Mouse (Mus musculus) thymus, postnatal 0 days (tissue): ENCODE measurements at regions not wholly inside any gene's neighbourhood (a gene's known extent, or its start where the extent isn't known, plus 50 kb on each side); places are given as distances from the start of the nearest gene placed in this dataset.

ENCODE experiments used
- DNase-seq: peaks from one replicate; pipeline ENCODE4 v3.0.0-alpha.2; 2015; ENCODE audit warnings: low spot score

DNA sequence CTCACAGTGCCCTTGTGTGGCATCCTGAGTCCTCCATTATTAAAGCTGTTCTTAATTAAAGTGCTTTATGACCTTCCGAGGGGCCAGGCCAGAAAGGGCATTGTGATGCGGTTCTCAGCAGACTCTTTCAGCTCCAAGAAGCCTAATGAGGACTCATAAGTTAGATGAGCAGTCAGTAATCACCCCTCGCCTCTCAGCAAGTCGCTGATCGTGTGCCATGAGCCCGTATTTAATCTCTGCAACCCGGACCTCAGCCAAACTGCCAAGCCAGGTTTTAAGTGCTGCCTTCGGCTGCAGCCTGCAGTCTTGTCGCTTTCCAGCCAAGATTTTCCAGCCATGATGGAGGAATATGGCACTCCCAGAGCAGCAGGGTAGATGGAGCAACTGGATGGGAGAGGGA, 56.1 kb upstream of the Rbfox1 start:
- DNase-seq: no peak

DNA sequence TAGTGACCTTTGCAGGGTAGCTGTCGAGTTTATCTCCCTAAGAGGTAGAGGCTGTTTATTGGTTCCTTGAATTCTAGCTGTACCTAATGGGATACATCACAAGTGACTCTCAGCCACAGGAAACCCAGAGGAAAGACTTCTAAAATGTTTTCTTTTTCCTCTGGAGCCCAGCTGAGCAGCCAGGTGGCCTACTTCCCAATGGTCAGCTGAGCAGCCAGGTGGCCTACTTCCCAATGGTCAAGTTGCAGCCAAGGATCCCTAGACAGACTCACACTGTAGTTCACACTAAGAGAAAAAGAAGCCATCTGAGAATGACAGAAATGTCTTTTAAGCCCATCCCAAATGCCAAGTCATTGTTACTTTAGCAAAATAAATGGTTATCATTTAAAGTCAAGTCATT, 61.8 kb upstream of the Rbfox1 start:
- DNase-seq: no peak

DNA sequence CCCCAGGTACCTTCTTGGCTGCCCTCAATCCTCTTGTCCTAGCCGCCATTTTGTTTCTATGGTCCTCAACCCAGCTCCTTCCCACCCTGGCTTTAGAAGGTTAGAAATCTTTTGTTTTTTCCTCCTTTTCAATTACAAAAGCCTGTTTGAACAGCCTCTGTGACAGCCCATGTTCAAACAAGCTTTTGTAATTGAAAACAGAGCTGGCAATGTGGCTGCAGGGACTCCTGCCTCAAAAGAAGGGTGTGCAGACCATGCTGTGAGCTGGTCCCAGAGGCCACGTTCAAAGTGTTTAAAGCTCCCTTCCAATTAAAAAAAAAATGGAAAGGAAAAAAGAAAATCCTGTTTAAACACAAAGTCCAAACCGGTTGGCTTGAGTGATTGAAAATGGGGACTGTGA, 68.0 kb upstream of the Rbfox1 start:
- DNase-seq: no peak

DNA sequence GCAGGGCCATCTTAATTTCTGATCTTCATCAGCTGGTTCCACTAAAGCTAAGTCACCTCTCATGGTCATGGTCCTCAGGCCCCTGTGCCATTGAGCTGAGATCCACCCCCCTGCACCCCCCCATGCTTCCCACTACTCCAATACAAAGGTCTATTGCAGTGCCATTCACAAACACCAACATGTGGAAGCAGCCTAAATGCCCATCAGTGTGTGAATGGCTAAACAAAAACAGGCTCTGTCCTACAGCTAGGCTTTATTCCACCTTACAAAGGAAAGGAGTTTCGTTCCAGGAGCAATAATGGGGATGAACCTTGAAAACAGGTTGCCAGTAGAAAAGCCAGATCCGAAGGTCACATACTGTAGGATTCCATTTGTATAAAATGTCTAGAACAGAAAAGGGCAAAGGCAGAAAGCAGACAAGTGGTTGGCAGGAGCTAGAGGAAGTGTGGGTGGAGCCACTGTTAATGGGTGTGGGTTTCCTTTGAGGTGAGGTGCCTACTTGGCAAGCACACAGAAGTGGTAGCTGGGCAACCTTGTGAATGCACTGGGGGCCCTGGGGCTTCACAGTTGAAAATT, 72.8 kb upstream of the Rbfox1 start:
- DNase-seq: no peak

DNA sequence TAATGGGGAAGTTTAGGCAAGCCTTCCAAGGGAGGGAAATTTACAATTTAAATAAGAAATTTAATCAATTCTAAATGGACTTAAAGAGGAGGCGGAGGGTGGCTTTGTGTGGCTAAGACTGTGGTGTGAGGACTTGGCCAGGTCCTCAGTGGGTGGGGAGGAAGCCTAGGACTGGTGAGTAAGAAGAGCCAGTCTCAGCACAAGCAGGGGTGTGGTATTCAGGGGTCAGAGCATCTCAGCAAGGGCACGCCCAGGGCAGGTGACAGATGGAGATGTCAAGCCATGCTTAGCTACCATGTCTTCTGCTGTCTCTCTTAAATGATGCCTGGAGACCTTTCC, 73.5 kb upstream of the Rbfox1 start:
- no peak for DNase-seq

DNA sequence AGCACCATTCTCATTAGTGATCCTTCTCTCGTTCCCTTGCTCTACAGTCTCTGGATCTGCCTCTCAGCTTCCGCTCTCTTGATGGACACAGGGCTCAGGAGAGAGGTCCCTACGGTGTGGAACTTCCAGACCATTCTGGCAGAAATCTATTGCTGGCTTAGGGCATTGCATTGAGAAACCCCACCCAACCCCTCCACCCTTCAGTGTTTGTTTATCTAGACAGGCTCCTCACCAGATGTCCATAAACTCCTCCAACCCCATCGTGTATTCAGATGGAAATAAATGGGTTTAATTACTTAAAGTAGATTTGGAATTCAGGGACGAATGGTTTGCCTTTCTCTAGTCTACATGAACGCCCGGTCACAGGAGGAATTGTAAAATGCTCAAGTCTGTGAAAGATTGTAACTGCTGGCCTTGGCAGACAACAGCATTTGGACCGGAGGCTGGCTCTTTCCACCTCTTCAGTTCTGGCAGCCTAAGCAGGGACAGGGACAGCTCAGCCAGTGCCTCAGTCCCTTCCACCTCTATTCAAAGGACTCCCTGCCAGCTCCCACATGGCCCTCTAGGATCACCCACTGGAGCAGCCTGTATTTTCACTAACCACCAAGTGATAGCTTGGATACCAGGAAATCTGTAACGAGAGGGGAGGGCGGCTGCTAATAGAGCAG, 74.0 kb upstream of the Rbfox1 start:
- DNase-seq: no peak

DNA sequence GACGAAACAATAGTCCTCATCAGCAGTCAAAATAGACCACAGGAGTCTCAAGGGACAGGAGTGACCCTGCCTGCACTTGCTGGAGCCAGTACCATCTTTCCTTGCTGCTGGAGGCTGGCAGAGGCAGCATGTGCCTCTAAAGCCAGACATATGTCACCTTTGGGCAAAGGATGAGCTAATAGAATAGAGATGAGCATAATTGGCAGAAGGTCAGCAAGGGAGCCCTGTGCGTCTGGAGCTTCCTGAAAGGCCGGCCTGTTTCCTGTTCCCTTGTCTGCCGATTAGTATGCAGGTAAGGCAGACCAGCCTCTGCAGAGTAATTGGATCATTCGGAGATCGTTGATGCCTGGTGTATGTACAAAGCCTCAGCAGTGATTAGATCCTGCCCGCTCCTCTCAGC, 87.0 kb upstream of the Rbfox1 start:
- no peak for DNase-seq

DNA sequence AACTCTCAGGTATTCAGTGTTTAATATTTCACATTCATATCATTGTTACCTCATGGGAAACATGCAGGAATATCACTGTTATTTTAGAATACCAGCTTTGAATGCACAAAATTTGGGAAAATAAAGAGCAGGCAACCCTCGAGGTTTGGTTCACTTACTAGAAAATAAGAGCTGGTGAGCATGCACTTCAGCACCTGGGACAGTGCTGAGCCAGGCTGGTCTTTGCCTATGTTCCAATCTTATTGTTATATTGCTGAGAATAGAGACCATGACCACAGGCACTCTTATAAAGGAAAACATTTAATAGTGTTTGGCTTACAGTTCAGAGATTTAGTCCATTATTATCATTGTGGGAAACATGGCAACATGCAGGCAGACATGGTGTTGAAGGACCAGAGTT, 92.9 kb upstream of the Rbfox1 start:
- no peak for DNase-seq

DNA sequence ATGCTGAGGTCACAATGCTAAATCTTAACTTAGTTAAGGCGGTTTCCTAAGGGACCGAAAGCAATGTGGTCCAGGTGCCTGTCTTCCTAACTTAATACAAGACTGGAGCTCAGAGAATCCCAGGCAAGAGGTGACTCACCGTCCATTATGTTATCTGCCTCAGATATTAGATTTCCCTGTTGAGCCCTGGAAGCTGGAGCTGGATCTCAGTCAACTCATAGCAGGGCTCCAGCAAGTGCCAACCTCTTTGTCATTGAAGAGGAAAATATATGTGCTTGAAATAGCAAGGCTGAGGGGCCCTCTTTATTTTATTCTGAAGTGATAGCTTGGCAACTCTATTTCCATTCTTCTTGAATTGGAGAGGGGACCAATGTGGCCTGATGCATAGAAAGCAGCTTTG, 95.0 kb upstream of the Rbfox1 start:
- no peak for DNase-seq

DNA sequence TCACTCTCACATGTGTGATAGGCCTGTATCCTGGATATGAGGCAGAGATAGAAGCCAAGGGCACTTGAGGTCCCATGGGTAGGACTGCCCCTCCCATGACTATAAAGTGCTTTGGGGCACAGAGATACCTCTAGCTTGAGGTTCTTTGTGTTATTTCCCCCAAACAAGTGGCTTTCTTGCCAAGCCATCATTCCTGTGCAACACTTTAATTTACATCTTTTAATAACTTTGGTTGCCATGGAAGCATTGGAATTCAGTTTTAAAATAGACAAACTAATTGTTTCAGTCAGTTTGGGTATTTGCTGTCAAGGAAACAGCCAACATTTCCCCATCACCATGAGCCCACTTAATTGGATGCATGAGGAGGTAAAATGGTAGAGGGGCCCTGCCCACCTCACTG, 97.9 kb upstream of the Rbfox1 start:
- no peak for DNase-seq

DNA sequence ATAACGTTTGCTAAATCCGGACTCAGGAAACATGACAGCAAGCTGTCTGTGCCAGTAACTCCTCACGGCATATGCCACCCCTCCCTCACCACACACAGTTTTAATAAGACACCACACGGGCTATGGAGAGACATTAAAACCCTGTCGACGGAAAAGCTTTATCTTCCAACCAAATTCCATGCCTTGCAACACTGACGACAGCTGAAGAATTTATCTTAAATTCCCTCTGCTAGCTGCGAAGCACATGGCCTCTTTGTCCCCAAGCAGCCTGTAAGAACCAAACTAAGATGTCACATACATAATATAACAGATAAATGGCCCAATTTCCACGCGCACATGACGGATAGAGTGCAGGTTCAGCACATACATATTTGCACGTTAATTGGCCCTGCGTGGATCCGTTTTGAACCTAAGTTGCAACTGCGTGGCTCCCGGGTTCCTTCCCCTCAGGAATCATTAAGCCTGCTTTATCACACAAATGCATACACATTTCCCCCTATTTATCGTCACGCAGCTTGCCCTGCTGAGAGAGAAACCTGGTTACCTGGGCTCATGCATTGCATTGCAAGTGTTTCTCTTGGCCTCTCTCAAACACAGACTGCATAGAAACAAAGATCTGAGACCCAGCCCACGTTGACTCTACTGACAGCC, 118.3 kb upstream of the Rbfox1 start:
- no peak for DNase-seq

DNA sequence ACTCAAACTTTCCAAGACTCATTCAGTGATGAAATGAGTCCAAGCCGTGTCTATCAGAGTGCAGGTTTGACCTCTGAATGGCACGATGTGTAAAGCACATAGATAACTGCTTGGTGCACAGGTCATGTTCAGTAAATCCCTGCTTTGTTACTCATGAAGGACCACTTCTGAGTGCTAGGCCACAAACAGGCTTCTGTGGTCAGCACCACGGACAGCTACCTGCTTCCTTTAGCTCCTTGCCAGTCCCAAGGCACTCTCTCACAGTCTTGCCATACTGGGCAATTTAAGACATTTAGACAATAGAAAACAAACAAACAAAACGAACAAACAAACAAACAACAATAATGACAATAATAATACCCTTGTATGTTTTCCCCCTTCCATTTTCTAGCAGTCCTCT, 120.0 kb upstream of the Rbfox1 start:
- peak; percentile 5 for DNase-seq

DNA sequence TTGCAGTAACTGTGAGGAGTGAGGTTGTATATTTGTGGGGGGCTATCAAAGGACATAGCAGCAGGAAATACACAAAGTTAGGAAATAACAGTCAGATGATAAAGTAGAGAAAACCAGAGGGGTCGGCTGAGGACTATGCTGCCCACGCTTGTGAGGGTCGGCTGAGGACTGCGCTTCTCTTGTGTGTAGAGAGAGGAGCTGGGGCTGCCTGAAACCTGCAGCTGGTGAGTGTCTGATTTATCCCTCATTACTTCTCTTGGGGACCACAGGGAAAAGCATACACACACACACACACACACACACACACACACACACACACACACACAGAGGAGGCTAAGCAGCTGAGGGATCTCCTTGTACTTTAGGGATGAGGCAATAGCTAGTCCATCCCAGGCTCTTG, 124.3 kb upstream of the Rbfox1 start:
- no peak for DNase-seq

DNA sequence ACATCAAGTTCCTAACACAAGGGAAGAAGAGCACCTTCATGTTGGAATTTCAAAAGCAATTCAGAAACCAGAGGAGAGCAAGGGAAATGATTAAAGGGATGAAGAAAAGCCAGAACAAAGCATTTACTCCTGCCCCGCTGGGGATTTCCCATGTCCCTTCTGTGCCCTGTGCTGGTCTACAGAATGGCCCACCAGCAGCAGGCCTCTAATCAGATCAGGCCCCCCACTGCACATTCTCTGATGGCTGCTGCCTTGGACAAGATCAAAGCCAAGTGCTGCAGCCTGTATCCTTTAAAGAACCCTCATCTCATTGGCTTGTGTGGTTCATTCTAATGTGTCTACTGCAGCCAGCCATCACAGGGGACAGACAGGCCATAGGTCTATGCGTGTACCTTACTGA, 126.1 kb upstream of the Rbfox1 start:
- no peak for DNase-seq

DNA sequence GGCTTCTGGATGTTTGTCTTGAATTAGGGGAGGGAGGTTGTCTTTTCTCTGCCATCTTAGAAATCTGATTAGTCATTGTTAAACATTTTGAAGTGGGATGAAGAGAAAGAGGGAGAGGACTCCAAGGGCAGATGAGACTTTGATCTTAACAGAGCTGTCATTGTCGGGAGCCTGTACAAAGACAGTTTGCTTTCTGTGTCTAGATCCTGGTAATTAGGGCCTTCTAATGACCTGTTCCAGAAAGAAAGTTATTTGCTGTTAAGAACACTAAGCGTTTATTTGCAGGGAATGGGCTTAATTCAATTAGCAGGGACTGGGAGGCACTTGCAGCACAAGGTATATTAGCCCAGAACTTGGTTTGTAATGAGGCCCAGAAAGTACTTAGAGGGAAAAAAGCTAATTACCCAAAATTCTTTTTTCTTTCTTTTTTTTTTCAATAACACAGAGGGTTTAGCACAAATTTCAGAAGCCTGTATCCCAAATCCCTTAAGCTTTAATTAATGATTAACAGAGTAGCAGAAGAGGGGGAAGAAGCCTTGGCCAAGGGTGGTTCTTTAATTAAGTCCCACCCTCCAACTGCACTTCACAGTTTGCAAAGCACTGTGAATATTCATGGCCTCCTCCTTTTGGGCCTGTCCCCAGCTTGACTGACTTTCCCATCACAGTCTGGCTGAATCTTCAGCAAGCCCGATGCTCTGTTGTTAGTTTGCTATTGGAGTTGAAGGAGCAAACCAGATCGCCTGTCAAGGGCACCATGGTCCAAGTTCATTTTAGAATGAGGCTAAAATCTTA, 142.2 kb upstream of the Rbfox1 start:
- no peak for DNase-seq

DNA sequence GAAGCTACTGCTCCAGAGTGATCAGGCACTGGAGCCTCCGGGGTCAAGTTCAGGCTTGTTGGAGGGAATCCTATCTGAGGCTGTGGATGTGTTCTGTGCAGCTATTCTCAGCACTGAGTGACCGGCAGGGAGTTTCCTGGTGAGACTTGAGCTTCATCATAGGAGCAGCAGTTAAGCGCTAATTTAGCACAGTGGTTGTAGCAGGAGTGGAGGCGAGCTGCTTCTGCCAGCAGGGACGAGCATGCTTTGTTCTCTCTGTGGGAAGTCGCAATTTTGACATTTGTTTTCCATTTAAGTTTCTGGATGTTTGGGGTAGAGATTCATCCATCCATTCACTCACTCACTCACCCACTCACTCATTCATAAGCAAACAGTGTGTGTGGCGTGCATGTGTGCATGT, 144.4 kb upstream of the Rbfox1 start:
- DNase-seq: no peak

DNA sequence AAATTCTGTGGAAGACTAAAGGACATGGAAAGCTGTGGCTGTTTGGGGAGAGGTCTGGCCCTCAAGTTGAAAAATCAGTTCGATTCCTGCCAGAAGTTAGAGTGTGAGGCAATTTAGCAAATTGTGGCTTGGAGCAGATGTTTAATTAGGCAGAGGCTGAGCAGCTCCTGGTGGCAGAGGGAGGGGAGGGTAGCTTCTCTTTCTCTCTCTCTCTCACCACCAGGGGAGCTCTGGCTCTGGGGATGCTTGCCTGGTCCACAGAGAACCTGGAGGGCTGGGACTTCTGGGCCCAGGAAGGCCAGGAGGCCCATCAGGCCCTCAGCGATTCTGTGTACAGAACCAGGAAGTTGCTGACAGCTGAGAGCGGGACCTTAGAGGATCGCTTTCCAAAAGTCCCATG, 151.5 kb upstream of the Rbfox1 start:
- DNase-seq: no peak

DNA sequence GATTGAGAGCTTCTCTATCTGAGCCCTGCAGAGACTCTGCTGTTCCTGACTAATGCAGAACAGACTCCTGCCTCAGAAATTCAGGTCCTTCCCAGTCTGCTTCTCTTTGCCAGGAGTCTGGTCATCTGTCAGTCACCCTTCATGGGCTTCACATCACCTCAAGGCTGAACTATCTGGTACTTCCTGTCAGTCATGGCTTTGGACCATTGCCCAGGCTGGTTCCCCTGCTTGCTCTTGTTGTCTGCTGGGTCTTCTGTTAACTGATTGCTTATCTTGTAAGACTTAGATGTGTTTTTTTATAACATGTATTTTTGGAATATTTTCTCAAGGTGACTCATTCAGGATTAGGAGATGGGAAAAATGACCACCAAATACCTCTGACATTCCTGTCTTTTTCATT, 162.6 kb upstream of the Rbfox1 start:
- no peak for DNase-seq

DNA sequence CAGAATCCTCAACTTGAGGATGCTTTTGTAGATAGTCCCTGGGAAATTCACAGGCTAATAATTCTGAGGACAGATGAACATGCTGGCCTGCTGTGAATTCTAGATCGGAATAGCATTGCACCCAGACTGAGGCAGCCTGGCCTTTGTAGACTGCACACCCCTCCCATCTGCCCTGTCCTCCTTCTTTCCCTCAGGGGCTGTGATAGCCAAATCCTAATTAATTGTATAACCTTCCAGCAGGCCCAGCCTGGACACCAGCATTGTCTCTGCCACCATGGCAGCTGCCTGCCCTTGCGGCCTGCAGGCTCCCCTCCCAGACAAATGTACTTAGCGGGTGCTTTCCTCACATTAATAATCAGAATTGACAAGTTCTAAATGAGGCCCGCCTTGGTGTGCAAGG, 171.7 kb upstream of the Rbfox1 start:
- no peak for DNase-seq

DNA sequence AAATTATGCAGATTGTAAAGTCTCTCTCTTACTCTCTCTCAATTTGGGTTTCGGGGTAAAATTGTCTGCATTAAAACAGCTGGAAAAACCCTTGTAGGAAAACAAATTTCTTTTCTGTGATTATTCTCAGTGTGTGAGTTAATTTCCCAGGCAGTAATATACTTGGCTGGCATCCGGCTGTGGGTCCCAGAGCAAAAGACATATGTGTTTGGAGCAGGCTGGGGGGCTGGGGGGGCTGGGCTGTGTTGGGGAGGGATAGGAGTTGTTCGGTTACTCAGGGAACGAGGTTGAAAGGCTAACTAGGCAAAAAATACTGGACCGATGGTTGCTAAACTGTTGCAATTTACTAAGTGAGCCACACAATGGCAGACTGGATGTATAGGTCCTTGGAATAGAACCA, 175.3 kb upstream of the Rbfox1 start:
- DNase-seq: no peak

DNA sequence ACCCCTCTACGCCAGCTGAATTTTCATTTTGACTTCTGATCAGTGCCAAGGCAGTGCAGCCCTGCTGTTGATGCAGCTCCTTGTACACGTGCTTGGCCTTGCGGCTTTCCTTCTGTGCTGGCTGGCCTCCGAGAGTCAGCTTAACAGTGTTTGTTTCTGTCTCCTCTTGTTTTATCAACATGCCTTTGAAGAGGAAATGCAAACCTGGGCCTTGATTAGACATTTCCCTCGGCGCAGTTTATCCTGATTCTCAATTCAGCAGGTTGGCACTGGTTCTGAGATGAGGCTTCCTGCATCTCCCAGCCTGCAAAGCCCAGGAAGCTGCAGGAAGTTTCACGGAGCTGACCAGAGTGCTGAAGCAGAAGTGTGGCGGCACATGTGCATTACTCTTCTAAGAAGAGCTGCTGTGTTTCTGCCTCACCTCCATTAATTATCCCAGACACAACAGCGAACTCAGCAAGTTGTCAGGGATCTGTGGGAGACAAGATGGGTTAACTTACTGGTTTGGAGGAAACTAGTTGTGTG, 184.4 kb upstream of the Rbfox1 start:
- DNase-seq: no peak

DNA sequence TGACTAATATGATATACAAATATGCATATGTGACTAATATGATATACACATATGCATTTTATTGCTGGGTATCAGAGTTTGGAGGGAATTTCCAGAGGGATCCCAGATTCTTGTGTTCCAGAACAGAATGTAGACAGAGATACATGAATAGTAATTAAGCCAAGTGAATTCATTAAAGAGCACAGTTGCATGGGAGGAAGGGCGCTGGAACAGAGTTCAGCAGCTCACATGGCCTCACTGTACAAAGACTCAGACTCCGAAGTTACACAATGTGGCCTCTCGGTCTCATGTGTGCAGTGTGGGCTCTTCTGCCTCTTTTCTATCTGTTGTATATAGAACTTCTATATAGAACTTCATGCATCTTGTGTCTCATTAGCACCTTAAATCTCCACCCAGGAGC, 196.8 kb upstream of the Rbfox1 start:
- DNase-seq: no peak
